Mouse (Mus musculus): ENCODE measurements around the gene Pcnx2.

DNA sequence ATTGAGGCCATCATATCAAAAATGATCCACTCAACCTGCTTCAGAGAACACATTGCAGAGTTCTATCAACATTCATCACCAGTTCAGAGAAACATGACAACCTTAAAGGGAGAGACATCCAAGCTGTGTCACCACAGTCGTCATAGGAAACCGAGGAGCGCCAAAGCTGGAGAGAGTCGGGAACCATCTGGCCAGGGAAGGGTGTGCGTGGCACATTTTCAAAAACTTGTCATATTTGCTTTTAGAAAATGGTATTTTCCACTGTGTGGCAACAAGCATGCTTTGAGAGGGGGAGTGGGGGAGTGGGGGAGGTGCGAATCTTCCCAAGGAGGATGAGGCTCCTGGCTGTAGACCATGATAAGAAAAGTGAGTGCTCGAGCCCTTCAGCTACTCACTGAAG is 78.3 kb downstream of the Pcnx2 start:
- TF ChIP-seq CTCF (IDR thresholded peaks at IDR 0.05; ENCODE audit: borderline replicate concordance, extremely low read depth, insufficient read depth, insufficient read length) = no peak
- no peak for TF ChIP-seq POLR2A (IDR thresholded peaks at IDR 0.05; ENCODE audit: borderline replicate concordance, extremely low read depth, insufficient read depth, insufficient read length, poor library complexity, severe bottlenecking)
